Mouse (Mus musculus): ENCODE data around the gene Tbc1d24.

DNA sequence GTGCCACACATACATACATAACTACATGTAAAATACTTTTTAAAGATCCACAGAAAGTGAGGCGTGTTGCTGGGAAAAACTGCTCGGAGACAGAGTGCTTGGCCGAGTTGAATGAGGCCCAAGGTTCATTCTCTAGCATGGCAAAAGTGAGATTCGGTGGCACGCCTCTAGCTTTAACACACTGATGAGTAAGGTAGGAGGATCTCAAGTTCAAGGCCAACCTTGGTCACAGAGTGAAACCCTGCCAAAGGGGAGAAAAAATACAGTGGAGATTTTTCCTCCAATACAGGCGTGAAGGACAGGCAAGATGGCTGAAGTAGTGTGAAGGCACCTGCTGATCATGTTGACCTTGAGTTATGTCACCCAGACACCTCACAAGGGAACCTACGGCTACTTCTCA lies 55.9 kb downstream of the Tbc1d24 start:
- TF ChIP-seq POLR2A (IDR thresholded peaks at IDR 0.05; ENCODE audit: insufficient read depth, low read length) = no peak
- TF ChIP-seq CTCF (IDR thresholded peaks at IDR 0.05; ENCODE audit: low read depth, low read length) = no peak
